Mouse (Mus musculus) kidney, embryonic 14.5 days (tissue): Measurements from ENCODE around the gene Ccdc9b. TPM values are rescaled to one million over a fixed set of nuclear protein-coding genes. Genes with fewer than 3 reads are reported as not detected.

Experiments used
- ATAC-seq: fragments of 200-750 bp; cut with Nextera tagmentation; 2 replicates; pipeline ENCODE4 v1.8.0; 2017; ENCODE audit warnings: moderate number of reproducible peaks, mild to moderate bottlenecking, moderate TSS enrichment, moderate library complexity; ENCODE audit not compliant: low FRiP score, low TSS enrichment
- H3K27ac ChIP-seq: fragments of 300-500 bp; sonication (generic); 2 replicates; pipeline ENCODE4 v1.5.1; 2014; ENCODE audit warnings: low read depth, mild to moderate bottlenecking, low read length, moderate library complexity, mixed read lengths
- H3K27me3 ChIP-seq: fragments of 300-500 bp; sonication (generic); 2 replicates; pipeline ENCODE4 v1.6.1; 2014; ENCODE audit warnings: mild to moderate bottlenecking, low read length; ENCODE audit not compliant: control insufficient read depth, insufficient read depth
- H3K36me3 ChIP-seq: fragments of 300-500 bp; sonication (generic); 2 replicates; pipeline ENCODE4 v1.6.1; 2014; ENCODE audit warnings: low read length, mixed read lengths; ENCODE audit not compliant: control insufficient read depth, insufficient read depth
- H3K4me1 ChIP-seq: fragments of 300-500 bp; sonication (generic); 2 replicates; pipeline ENCODE4 v1.6.1; 2014; ENCODE audit warnings: low read length, mixed read lengths; ENCODE audit not compliant: control insufficient read depth, insufficient read depth
- H3K4me2 ChIP-seq: fragments of 300-500 bp; sonication (generic); replicated peaks from 2 replicates; pipeline ENCODE4 v1.6.1; 2014; ENCODE audit warnings: low read depth, mild to moderate bottlenecking, low read length
- H3K4me3 ChIP-seq: fragments of 300-500 bp; sonication (generic); 2 replicates; pipeline ENCODE4 v1.5.1; 2014; ENCODE audit warnings: mild to moderate bottlenecking, low read length
- H3K9ac ChIP-seq: fragments of 300-500 bp; sonication (generic); 2 replicates; pipeline ENCODE4 v1.6.1; 2014; ENCODE audit warnings: low read depth, mild to moderate bottlenecking, low read length, moderate library complexity
- H3K9me3 ChIP-seq: fragments of 300-500 bp; sonication (generic); 2 replicates; pipeline ENCODE4 v1.6.1; 2016; ENCODE audit warnings: low read length; ENCODE audit not compliant: control insufficient read depth
- WGBS: fragments of 180-500 bp; shearing (Covaris S2); extraction: QIAGEN DNeasy Blood & Tissue Kit; methylation state at CpG from one replicate; pipeline ENCODE4 v1.1.7; 2014; 5-methylcytosine and 5-hydroxymethylcytosine counted together
- polyA plus RNA-seq: library from polyadenylated mRNA; unstranded; fragments of >200 nt; fragmentation: Nextera tagmentation; extraction: Ambion mirVana; gene quantifications from 2 replicates; pipeline ENCODE4 v1.2.1, GENCODE M21; 2014

Gene Ccdc9b
- polyA plus RNA-seq, 1 experiment from 2014 or later = 0.68 TPM

- no peaks in the 10 kb centered on the region for H3K27me3 ChIP-seq
- no peaks in the 10 kb centered on the region for H3K36me3 ChIP-seq
- no peak overlapping the region for H3K4me2 ChIP-seq
- H3K9ac ChIP-seq = no peak overlapping the region
- H3K9me3 ChIP-seq = no peaks in the 10 kb centered on the region
- no peak overlapping the region for H3K27ac ChIP-seq
- peaks cover 13% of the 10 kb centered on the region for H3K4me1 ChIP-seq
- ATAC-seq = no peak
- H3K4me3 ChIP-seq = no peak overlapping the region
- WGBS = 86% methylated on average over 15 of the region's 15 CpGs
These were observed 38.6 kb downstream of the Ccdc9b start for GRCm38 (mm10) chr2:118723693-118724486.

GRCm38 (mm10) chr2:118716677-118717076 is 45.8 kb downstream of the Ccdc9b start:
- no peak for ATAC-seq
- 84% methylated on average over 5 of the region's 5 CpGs for WGBS
- H3K27ac ChIP-seq = no peak overlapping the region

GRCm38 (mm10) chr2:118714230-118714629 is 48.2 kb downstream of the Ccdc9b start:
- H3K9me3 ChIP-seq = no peaks in the 10 kb centered on the region
- 51% methylated on average over 4 of the region's 4 CpGs for WGBS
- H3K9ac ChIP-seq = no peak overlapping the region
- no peak for ATAC-seq
- H3K27ac ChIP-seq = no peak overlapping the region
- peaks cover 40% of the 10 kb centered on the region for H3K27me3 ChIP-seq
- no peaks in the 10 kb centered on the region for H3K36me3 ChIP-seq
- H3K4me2 ChIP-seq = no peak overlapping the region
- H3K4me1 ChIP-seq = peaks cover 12% of the 10 kb centered on the region
- H3K4me3 ChIP-seq = no peak overlapping the region

More at GRCm38 (mm10) chr2:118716677-118717076, 45.8 kb downstream of the Ccdc9b start:
- Histone ChIP-seq H3K4me3 (no peak overlapping the region), H3K9ac (no peak overlapping the region), H3K4me2 (no peak overlapping the region), H3K4me1 (no peaks in the 10 kb centered on the region), H3K9me3 (no peaks in the 10 kb centered on the region), H3K27me3 (peaks cover 17% of the 10 kb centered on the region), H3K36me3 (no peaks in the 10 kb centered on the region)

GRCm38 (mm10) chr2:118713631-118714030 is 48.8 kb downstream of the Ccdc9b start:
- Histone ChIP-seq H3K4me2 (no peak overlapping the region), H3K9me3 (no peaks in the 10 kb centered on the region), H3K4me1 (peaks cover 12% of the 10 kb centered on the region), H3K27ac (no peak overlapping the region), H3K36me3 (no peaks in the 10 kb centered on the region), H3K9ac (no peak overlapping the region), H3K27me3 (peaks cover 46% of the 10 kb centered on the region), H3K4me3 (no peak overlapping the region)
- WGBS = 90% methylated on average over 6 of the region's 6 CpGs
- no peak for ATAC-seq

- WGBS = under 1% methylated on average over 36 of the region's 36 CpGs
- H3K36me3 ChIP-seq = no peaks in the 10 kb centered on the region
- H3K4me1 ChIP-seq = peaks cover 16% of the 10 kb centered on the region
- H3K9ac ChIP-seq = peak overlapping the region; percentile 58; the same call in 1 of the 2 replicates
- H3K9me3 ChIP-seq = no peaks in the 10 kb centered on the region
- peak; percentile 74 for ATAC-seq
- H3K4me3 ChIP-seq = peak overlapping the region; percentile 35
- peaks cover 71% of the 10 kb centered on the region for H3K27me3 ChIP-seq
- peak overlapping the region; percentile 78 for H3K4me2 ChIP-seq
- H3K27ac ChIP-seq = no peak overlapping the region
These were observed 51.4 kb downstream of the Ccdc9b start for GRCm38 (mm10) chr2:118711038-118711494.

GRCm38 (mm10) chr2:118709655-118710221 is 52.7 kb downstream of the Ccdc9b start:
- H3K36me3 ChIP-seq = no peaks in the 10 kb centered on the region
- no peak overlapping the region for H3K27ac ChIP-seq
- H3K4me1 ChIP-seq = peaks cover 16% of the 10 kb centered on the region
- WGBS = 22% methylated on average over 4 of the region's 4 CpGs
- H3K9me3 ChIP-seq = no peaks in the 10 kb centered on the region
- peaks cover 85% of the 10 kb centered on the region for H3K27me3 ChIP-seq
- no peak overlapping the region for H3K4me2 ChIP-seq
- no peak overlapping the region for H3K9ac ChIP-seq
- 0 out of 2 replicates have a peak, but pooled peaks have one; percentile 8 for ATAC-seq
- no peak overlapping the region for H3K4me3 ChIP-seq

GRCm38 (mm10) chr2:118708472-118708871 is 54.0 kb downstream of the Ccdc9b start:
- peaks cover 26% of the 10 kb centered on the region for H3K4me1 ChIP-seq
- no peak for ATAC-seq
- H3K27me3 ChIP-seq = peaks cover 97% of the 10 kb centered on the region
- no peaks in the 10 kb centered on the region for H3K36me3 ChIP-seq
- no peak overlapping the region for H3K4me2 ChIP-seq
- WGBS = 68% methylated on average over 4 of the region's 4 CpGs
- H3K9me3 ChIP-seq = no peaks in the 10 kb centered on the region
- H3K27ac ChIP-seq = no peak overlapping the region
- no peak overlapping the region for H3K9ac ChIP-seq
- no peak overlapping the region for H3K4me3 ChIP-seq

GRCm38 (mm10) chr2:118706436-118706835 is 56.0 kb downstream of the Ccdc9b start:
- no peak for ATAC-seq
- Histone ChIP-seq H3K9ac (no peak overlapping the region), H3K9me3 (no peaks in the 10 kb centered on the region), H3K27me3 (peaks cover 98% of the 10 kb centered on the region), H3K4me2 (no peak overlapping the region), H3K4me3 (no peak overlapping the region), H3K27ac (no peak overlapping the region), H3K36me3 (no peaks in the 10 kb centered on the region), H3K4me1 (peaks cover 40% of the 10 kb centered on the region)
- 7% methylated on average over 6 of the region's 6 CpGs for WGBS
